Mouse (Mus musculus) thymus, postnatal 10 days (tissue): ENCODE measurements around the gene Cc2d2b.

Source experiments
- DNase-seq, 2 experiments: peaks; one replicate each; pipeline ENCODE4 v3.0.0; 2021; ENCODE audit warnings: low spot score in 2 of 2

Cc2d2b gene

GRCm38 (mm10) chr19:40754311-40754710 lies 5.8 kb downstream of the Cc2d2b start:
- DNase-seq = peak; percentile 53 to 75

DNA sequence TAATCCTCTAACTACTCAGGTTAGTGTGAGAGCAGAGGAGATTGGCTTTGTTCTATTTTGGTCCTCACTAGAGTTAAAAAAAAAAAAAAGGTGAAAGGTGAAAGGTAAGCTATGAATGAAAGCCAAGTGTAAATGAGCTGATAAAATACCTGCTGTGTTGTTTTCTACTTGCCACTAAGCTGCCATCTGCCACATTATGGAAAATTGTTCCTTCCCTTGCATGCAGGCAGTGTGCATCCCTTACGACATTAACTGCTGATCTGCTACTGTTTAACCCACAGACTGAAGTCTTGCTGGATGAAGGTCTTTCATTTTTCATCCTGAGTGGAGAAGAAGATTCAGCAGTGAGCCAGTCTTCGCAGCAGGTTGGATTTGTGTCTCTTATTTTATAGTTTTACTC lies 11.5 kb downstream of the Cc2d2b start:
- DNase-seq = no peak

- peak in 1 of 2 experiments; percentile 11 for DNase-seq
Measured at GRCm38 (mm10) chr19:40762023-40762759, 13.6 kb downstream of the Cc2d2b start.

GRCm38 (mm10) chr19:40767189-40767588 lies 18.6 kb downstream of the Cc2d2b start:
- DNase-seq = no peak

- DNase-seq = no peak
Measured at GRCm38 (mm10) chr19:40769341-40769770, 20.8 kb downstream of the Cc2d2b start.

DNA sequence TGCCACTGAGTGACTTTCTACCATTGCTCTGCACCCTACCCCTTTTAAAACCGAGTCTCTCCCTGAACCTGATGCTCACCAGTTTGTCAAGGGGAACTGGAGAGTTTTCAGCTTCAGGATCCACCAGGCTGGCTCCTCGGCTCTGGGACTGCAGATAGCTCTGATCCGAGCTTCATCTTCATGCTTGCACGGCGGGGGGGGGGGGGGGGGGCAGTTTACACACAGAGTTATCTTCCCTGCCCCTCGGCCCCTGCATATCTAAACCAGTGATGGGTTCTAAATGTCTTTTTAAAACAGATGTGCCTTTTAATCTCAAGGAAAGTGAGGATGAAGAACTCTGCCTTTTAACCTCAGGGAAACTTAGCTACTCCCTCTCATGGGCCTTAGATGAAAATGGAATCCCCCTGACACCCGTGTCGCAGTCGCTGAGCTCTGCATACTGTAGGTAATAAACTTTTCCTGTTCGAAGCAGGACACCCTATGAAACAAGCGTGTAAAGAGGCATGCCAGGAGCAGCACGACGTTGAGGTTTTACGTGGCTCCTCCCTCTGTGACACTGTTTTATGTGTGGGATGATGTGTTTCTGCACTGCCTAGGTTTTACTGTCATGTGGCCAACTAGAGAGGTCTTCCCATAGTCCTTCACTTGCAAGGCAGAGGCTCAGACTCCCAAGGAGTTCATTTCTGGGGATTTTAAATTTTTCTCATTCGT lies 39.6 kb downstream of the Cc2d2b start:
- DNase-seq = no peak

- no peak for DNase-seq
Measured at GRCm38 (mm10) chr19:40788715-40789084, 40.1 kb downstream of the Cc2d2b start.

DNA sequence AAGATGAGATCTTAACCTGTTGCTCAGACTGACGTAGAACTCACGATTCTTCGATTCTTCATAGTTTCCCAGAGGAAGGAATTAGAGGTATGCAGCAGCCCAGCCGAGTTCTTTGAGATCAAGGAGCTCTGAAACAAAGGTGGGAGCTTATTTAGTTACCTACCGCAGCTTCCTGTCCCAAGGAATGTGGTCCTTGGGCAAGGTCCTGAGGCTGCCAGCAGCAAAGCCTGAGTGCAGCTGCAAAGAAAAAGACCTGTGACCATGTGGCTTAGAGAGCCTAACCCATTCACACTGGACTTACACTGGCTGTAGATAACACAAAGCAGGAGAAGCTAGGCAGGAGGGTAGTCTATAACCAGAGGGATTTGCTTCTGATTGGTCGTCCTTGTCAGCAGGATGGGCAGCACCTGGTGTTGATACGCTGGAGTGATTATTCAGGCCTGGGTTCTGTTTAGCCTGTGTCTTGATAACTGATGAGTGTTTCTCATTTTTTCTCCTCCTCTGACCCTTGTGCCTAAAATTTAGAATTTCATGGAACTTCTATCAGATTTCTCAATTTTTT lies 56.7 kb downstream of the Cc2d2b start:
- DNase-seq = no peak

DNA sequence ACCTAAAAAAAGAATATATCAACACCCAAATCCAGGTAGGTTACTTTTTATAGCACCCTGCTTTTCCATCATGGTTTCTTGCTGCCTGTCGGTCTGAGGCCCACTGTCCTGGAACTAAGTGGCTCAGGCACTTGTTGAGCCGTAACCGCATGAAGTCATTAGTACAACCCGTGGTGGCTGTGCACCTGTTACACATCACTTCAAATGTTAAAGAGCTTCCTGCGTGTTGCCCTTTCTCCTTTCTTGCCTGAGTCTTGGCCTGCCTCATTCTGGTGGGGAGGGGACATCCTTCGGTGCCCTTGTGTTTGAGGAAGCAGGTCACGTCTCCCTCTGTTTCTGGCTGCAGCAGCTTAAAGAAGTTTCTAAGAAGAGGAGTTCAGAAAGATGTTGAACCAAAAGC lies 61.3 kb downstream of the Cc2d2b start:
- peak; percentile 39 to 44 for DNase-seq

DNA sequence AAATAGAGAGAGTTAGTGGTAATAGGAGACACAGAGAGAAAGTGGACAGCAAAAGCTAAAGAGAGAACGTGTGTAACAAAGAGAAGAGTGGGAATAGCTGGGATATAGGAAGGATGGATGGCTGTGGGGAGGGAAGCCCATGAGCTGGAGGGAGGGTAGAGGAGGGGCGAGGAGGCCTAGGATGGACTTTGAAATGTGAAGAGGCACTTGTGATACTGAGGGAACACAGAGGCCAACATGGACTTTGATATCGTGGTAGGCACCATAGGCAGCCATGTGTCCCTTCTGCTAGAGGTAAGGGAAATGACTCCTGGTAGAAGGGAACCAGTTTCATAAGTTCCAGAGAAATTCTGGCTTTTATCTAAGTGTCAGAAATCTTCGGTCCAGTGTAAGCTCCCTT lies 63.3 kb downstream of the Cc2d2b start:
- DNase-seq = no peak

DNA sequence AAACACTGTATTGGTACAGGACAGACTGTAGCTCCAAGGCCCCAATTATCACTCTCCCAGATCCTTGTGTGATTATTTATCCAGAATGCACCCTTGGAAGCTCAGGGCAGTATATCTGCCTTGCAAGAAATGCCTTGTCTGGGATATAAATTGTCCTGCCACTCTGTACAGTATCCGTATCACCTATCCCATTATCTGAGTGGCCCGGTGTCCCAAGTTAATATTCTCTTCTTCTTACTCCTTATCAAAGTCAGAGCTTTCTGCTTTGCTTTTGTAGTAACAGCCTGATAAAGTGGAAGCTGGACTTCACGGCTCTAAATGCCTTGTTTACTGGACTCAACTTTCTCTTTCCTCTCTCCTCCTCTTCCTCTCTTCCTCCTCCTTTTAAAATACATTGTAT lies 64.2 kb downstream of the Cc2d2b start:
- no peak for DNase-seq

GRCm38 (mm10) chr19:40813385-40813784 lies 64.8 kb downstream of the Cc2d2b start:
- no peak for DNase-seq

GRCm38 (mm10) chr19:40815645-40816183 lies 67.2 kb downstream of the Cc2d2b start:
- no peak for DNase-seq

GRCm38 (mm10) chr19:40817901-40818532 lies 69.5 kb downstream of the Cc2d2b start:
- no peak for DNase-seq

- peak in 1 of 2 experiments; percentile 11 for DNase-seq
Measured at GRCm38 (mm10) chr19:40818764-40819163, 70.2 kb downstream of the Cc2d2b start.

- no peak for DNase-seq
Measured at GRCm38 (mm10) chr19:40821306-40821825, 72.8 kb downstream of the Cc2d2b start.

- DNase-seq = no peak
Measured at GRCm38 (mm10) chr19:40825636-40826035, 77.1 kb downstream of the Cc2d2b start.

DNA sequence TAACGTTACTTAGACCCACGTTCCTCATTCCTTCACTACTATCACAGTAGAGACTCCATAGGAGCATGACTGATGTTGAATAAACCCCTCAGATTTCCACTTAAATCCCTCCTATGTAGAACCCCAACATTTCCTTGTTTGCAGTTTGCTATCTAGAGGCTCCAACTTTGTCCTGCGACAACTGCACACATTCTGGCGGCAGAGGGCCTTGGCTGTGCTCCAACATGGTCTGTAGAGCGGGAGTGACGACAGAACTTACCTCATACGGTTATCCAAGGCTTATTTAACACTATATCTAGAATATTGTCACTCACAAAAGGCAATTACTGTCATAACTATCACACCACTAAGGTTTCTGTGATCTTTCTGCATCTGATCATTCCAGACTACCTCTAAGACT lies 78.2 kb downstream of the Cc2d2b start:
- DNase-seq = no peak

- no peak for DNase-seq
Measured at GRCm38 (mm10) chr19:40830198-40830597, 81.6 kb downstream of the Cc2d2b start.

- peak; percentile 87 to 91 for DNase-seq
Measured at GRCm38 (mm10) chr19:40830703-40831415, 82.3 kb downstream of the Cc2d2b start, which contains the start of gene Ccnj. TSS of gene Ccnj (plus strand) at chr19:40831279.
